11 mouse cellular contexts compared by ENCODE assay signal in genomic region chr10:69927012-69927411, GRCm38 (mm10).
DNase-seq lines count a peak whose midpoint lies in the region; ATAC-seq and TF ChIP-seq lines count a peak whose summit lies in the region.
"Had no signal": no experiment of that assay in that cellular context is flagged by ENCODE, and none has a peak within 500 bp of the region (broad histone marks: within the 10 kb centered on the region; RNA-seq: fewer than 3 reads in every experiment).

No protein-coding gene starts in this region.

- 27% methylated on average over 9 of the region's 9 CpGs for WGBS in heart, embryonic 16.5 days
- WGBS in embryonic facial prominence, embryonic 12.5 days = 10% methylated on average over 9 of the region's 9 CpGs
- WGBS in hindbrain, postnatal 0 days = 14% methylated on average over 9 of the region's 9 CpGs
- WGBS in midbrain, embryonic 13.5 days = 6% methylated on average over 9 of the region's 9 CpGs

- DNase-seq in heart, adult 18-20 months = no peak
- DNase-seq in hindbrain, postnatal 0 days (ENCODE audit: low spot score) = no peak
- no peak for DNase-seq in adrenal gland, postnatal 36 days
- no peak for DNase-seq in cerebellum, adult 9-10 months
- DNase-seq in cerebellum, postnatal 4 days (ENCODE audit: low spot score in 2 of 2) = no peak
- DNase-seq: adrenal gland, adult 8-10 months; cerebellum, postnatal 10 days; heart, postnatal 4 days had no signal

- 0 out of 2 replicates have a peak overlapping the region, but pooled peaks have one; percentile 20 for H3K27ac ChIP-seq in heart, embryonic 16.5 days (ENCODE audit: low read length)
- 0 out of 2 replicates have a peak overlapping the region, but pooled peaks have one; percentile 42 for H3K27ac ChIP-seq in embryonic facial prominence, embryonic 12.5 days
- H3K27ac ChIP-seq in hindbrain, postnatal 0 days = no peak overlapping the region
- no peak overlapping the region for H3K27ac ChIP-seq in midbrain, embryonic 13.5 days

- H3K36me3 ChIP-seq in heart, embryonic 16.5 days (ENCODE audit: control insufficient read depth, insufficient read depth) = no peaks in the 10 kb centered on the region
- H3K36me3 ChIP-seq in embryonic facial prominence, embryonic 12.5 days = no peaks in the 10 kb centered on the region
- no peaks in the 10 kb centered on the region for H3K36me3 ChIP-seq in hindbrain, postnatal 0 days (ENCODE audit: insufficient read depth, low read length)
- peaks cover 5% of the 10 kb centered on the region; the same call in 1 of the 2 replicates for H3K36me3 ChIP-seq in midbrain, embryonic 13.5 days

- no peak for TF ChIP-seq CTCF in hindbrain, postnatal 0 days (IDR thresholded peaks at IDR 0.05; ENCODE audit: low read depth)

- no peaks in the 10 kb centered on the region for H3K27me3 ChIP-seq in heart, embryonic 16.5 days (ENCODE audit: control insufficient read depth, insufficient read depth, low read length)
- no peaks in the 10 kb centered on the region for H3K27me3 ChIP-seq in embryonic facial prominence, embryonic 12.5 days
- H3K27me3 ChIP-seq in hindbrain, postnatal 0 days (ENCODE audit: insufficient read depth, low read length) = no peaks in the 10 kb centered on the region
- H3K27me3 ChIP-seq in midbrain, embryonic 13.5 days = no peaks in the 10 kb centered on the region

- peak overlapping the region; percentile 47 for H3K4me3 ChIP-seq in heart, embryonic 16.5 days (ENCODE audit: low read length)
- H3K4me3 ChIP-seq in embryonic facial prominence, embryonic 12.5 days = peak overlapping the region; percentile 24
- no peak overlapping the region for H3K4me3 ChIP-seq in hindbrain, postnatal 0 days (ENCODE audit: low read length)
- peak overlapping the region; percentile 23; the same call in 1 of the 2 replicates for H3K4me3 ChIP-seq in midbrain, embryonic 13.5 days (replicated peaks)

- no peaks in the 10 kb centered on the region for H3K9me3 ChIP-seq in heart, embryonic 16.5 days (replicated peaks; ENCODE audit: control insufficient read depth, low read length)
- H3K9me3 ChIP-seq in embryonic facial prominence, embryonic 12.5 days = no peaks in the 10 kb centered on the region
- H3K9me3 ChIP-seq in hindbrain, postnatal 0 days (ENCODE audit: low read length) = no peaks in the 10 kb centered on the region
- no peaks in the 10 kb centered on the region for H3K9me3 ChIP-seq in midbrain, embryonic 13.5 days

- H3K4me2 ChIP-seq in heart, embryonic 16.5 days (ENCODE audit: low read depth, low read length) = peak overlapping the region; percentile 65
- peak overlapping the region; percentile 51 for H3K4me2 ChIP-seq in embryonic facial prominence, embryonic 12.5 days (replicated peaks)
- peak overlapping the region; percentile 39 for H3K4me2 ChIP-seq in hindbrain, postnatal 0 days (ENCODE audit: low read depth, low read length)
- H3K4me2 ChIP-seq in midbrain, embryonic 13.5 days (replicated peaks) = peak overlapping the region; percentile 49

- H3K9ac ChIP-seq in heart, embryonic 16.5 days (ENCODE audit: low read length) = no peak overlapping the region
- H3K9ac ChIP-seq in embryonic facial prominence, embryonic 12.5 days = no peak overlapping the region
- no peak overlapping the region for H3K9ac ChIP-seq in hindbrain, postnatal 0 days (replicated peaks; ENCODE audit: low read length)
- no peak overlapping the region for H3K9ac ChIP-seq in midbrain, embryonic 13.5 days (replicated peaks)

- ATAC-seq in heart, embryonic 16.5 days (replicated peaks; ENCODE audit: extremely low read depth, insufficient read depth, low FRiP score) = no peak
- ATAC-seq in embryonic facial prominence, embryonic 12.5 days (ENCODE audit: insufficient number of reproducible peaks, insufficient read depth, low FRiP score, low TSS enrichment) = no peak
- ATAC-seq in hindbrain, postnatal 0 days = no peak
- ATAC-seq in midbrain, embryonic 13.5 days = no peak

- H3K4me1 ChIP-seq in heart, embryonic 16.5 days (ENCODE audit: control insufficient read depth, insufficient read depth, low read length) = peaks cover 31% of the 10 kb centered on the region
- H3K4me1 ChIP-seq in embryonic facial prominence, embryonic 12.5 days = peaks cover 31% of the 10 kb centered on the region
- 0 out of 2 replicates have a peak, but pooled peaks cover 4% of the 10 kb centered on the region for H3K4me1 ChIP-seq in hindbrain, postnatal 0 days (ENCODE audit: insufficient read depth, low read length)
- peaks cover 36% of the 10 kb centered on the region for H3K4me1 ChIP-seq in midbrain, embryonic 13.5 days (replicated peaks)

Comparison
In these comparisons a context has a peak if more than half of its experiments do, and no peak if none do; other contexts are left out.
1. H3K27ac ChIP-seq: peak in heart, embryonic 16.5 days (single experiment) and embryonic facial prominence, embryonic 12.5 days (single experiment); none in hindbrain, postnatal 0 days (single experiment) and midbrain, embryonic 13.5 days (single experiment).
2. Peak in every context shown above with its lines, with median percentiles within 50 percentile points of each other: H3K4me2 ChIP-seq.